Mouse (Mus musculus): ENCODE measurements around the gene Cmss1.

GRCm38 (mm10) chr16:57302792-57303698, 303.6 kb downstream of the Cmss1 start:
- TF ChIP-seq CTCF (IDR thresholded peaks at IDR 0.05; ENCODE audit: low read depth) = no peak
- TF ChIP-seq EP300 (IDR thresholded peaks at IDR 0.05; ENCODE audit: low read depth) = no peak

Data from liver, postnatal 0 days (tissue).